In genomic region chr12:107585696-107586225, GRCm38 (mm10) we compare ENCODE assay signal across 23 mouse cellular contexts.
DNase-seq lines count a peak whose midpoint lies in the region; ATAC-seq lines count a peak whose summit lies in the region.
"Had no signal": no experiment of that assay in that cellular context is flagged by ENCODE, and none has a peak within 500 bp of the region (broad histone marks: within the 10 kb centered on the region; RNA-seq: fewer than 3 reads in every experiment).

No protein-coding gene starts in this region.

- H3K27me3 ChIP-seq in hindbrain, embryonic 11.5 days (ENCODE audit: control insufficient read depth, insufficient read depth, low read length), result no peaks in the 10 kb centered on the region
- no peaks in the 10 kb centered on the region for H3K27me3 ChIP-seq in hindbrain, embryonic 13.5 days
- no peaks in the 10 kb centered on the region for H3K27me3 ChIP-seq in midbrain, embryonic 14.5 days (ENCODE audit: control insufficient read depth, insufficient read depth, low read length)
- no peaks in the 10 kb centered on the region for H3K27me3 ChIP-seq in midbrain, embryonic 15.5 days (replicated peaks)
- H3K27me3 ChIP-seq: embryonic facial prominence, embryonic 12.5 days; intestine, embryonic 15.5 days; Patski had no signal

- H3K27ac ChIP-seq in hindbrain, embryonic 11.5 days (ENCODE audit: low read depth, low read length), result no peak overlapping the region
- no peak overlapping the region for H3K27ac ChIP-seq in hindbrain, embryonic 13.5 days
- H3K27ac ChIP-seq in midbrain, embryonic 14.5 days (replicated peaks; ENCODE audit: low read depth, low read length), result no peak overlapping the region
- H3K27ac ChIP-seq in midbrain, embryonic 15.5 days, result no peak overlapping the region
- H3K27ac ChIP-seq: embryonic facial prominence, embryonic 12.5 days; gastrocnemius, adult 2 months; heart, embryonic 10.5 days; intestine, embryonic 15.5 days had no signal

- H3K4me3 ChIP-seq in hindbrain, embryonic 11.5 days (ENCODE audit: low read depth, low read length), result no peak overlapping the region
- H3K4me3 ChIP-seq in hindbrain, embryonic 13.5 days, result no peak overlapping the region
- no peak overlapping the region for H3K4me3 ChIP-seq in midbrain, embryonic 14.5 days (replicated peaks; ENCODE audit: low read depth, low read length)
- H3K4me3 ChIP-seq in midbrain, embryonic 15.5 days, result no peak overlapping the region
- H3K4me3 ChIP-seq: embryonic facial prominence, embryonic 12.5 days; gastrocnemius, adult 2 months; heart, embryonic 10.5 days; intestine, embryonic 15.5 days had no signal

- no peaks in the 10 kb centered on the region for H3K36me3 ChIP-seq in hindbrain, embryonic 11.5 days (ENCODE audit: control insufficient read depth, insufficient read depth, low read length)
- no peaks in the 10 kb centered on the region for H3K36me3 ChIP-seq in hindbrain, embryonic 13.5 days
- no peaks in the 10 kb centered on the region for H3K36me3 ChIP-seq in midbrain, embryonic 14.5 days (ENCODE audit: control insufficient read depth, insufficient read depth, low read length)
- H3K36me3 ChIP-seq in midbrain, embryonic 15.5 days (replicated peaks), result no peaks in the 10 kb centered on the region
- H3K36me3 ChIP-seq: embryonic facial prominence, embryonic 12.5 days; heart, embryonic 10.5 days; intestine, embryonic 15.5 days had no signal

- WGBS in hindbrain, embryonic 11.5 days, result 64% methylated on average over 9 of the region's 9 CpGs
- WGBS in hindbrain, embryonic 13.5 days, result 42% methylated on average over 9 of the region's 9 CpGs
- 52% methylated on average over 9 of the region's 9 CpGs for WGBS in midbrain, embryonic 14.5 days
- 50% methylated on average over 9 of the region's 9 CpGs for WGBS in midbrain, embryonic 15.5 days

- DNase-seq in adrenal gland, adult 2 months, result peak; percentile 5
- DNase-seq in adrenal gland, postnatal 4 days (ENCODE audit: low spot score in 2 of 2), result no peak
- peak; percentile 10 for DNase-seq in hindbrain, embryonic 11.5 days (ENCODE audit: low spot score)
- DNase-seq in midbrain, embryonic 14.5 days, result peak; percentile 51
- peak; percentile 4 for DNase-seq in brain, adult 2 months (ENCODE audit: low read depth, low spot score)
- no peak for DNase-seq in testis, postnatal 10 days (ENCODE audit: low spot score)
- DNase-seq: adrenal gland, postnatal 14 days; cerebellum, adult 11-12 months; cerebellum, adult 9-10 months; cerebellum, postnatal 25 days; forebrain, postnatal 0 days; gastrocnemius, adult 2 months; gastrocnemius, postnatal 25 days; heart, postnatal 10 days; heart, postnatal 4 days; kidney, adult 18-20 months had no signal

- no peak overlapping the region for H3K4me2 ChIP-seq in hindbrain, embryonic 11.5 days (replicated peaks; ENCODE audit: low read depth, low read length)
- no peak overlapping the region for H3K4me2 ChIP-seq in hindbrain, embryonic 13.5 days
- H3K4me2 ChIP-seq in midbrain, embryonic 14.5 days (ENCODE audit: low read length), result no peak overlapping the region
- H3K4me2 ChIP-seq in midbrain, embryonic 15.5 days, result no peak overlapping the region
- H3K4me2 ChIP-seq: embryonic facial prominence, embryonic 12.5 days; intestine, embryonic 15.5 days had no signal

- H3K4me1 ChIP-seq in hindbrain, embryonic 11.5 days (replicated peaks; ENCODE audit: control insufficient read depth, insufficient read depth, low read length), result no peaks in the 10 kb centered on the region
- H3K4me1 ChIP-seq in hindbrain, embryonic 13.5 days (replicated peaks), result peaks cover 14% of the 10 kb centered on the region
- H3K4me1 ChIP-seq in midbrain, embryonic 14.5 days (ENCODE audit: control insufficient read depth, insufficient read depth, low read length), result no peaks in the 10 kb centered on the region; the same call in 1 of the 2 replicates
- peaks cover 5% of the 10 kb centered on the region; the same call in 1 of the 2 replicates for H3K4me1 ChIP-seq in midbrain, embryonic 15.5 days
- H3K4me1 ChIP-seq: heart, embryonic 10.5 days; intestine, embryonic 15.5 days had no signal

- no peak for ATAC-seq in hindbrain, embryonic 11.5 days (ENCODE audit: low FRiP score)
- no peak for ATAC-seq in hindbrain, embryonic 13.5 days (ENCODE audit: low FRiP score)
- ATAC-seq in midbrain, embryonic 14.5 days (ENCODE audit: low FRiP score, low TSS enrichment), result no peak
- ATAC-seq in midbrain, embryonic 15.5 days (replicated peaks), result no peak
- ATAC-seq: activated CD4-positive, CD25-positive, alpha-beta regulatory T cell, adult 4 months; forebrain, postnatal 0 days; intestine, embryonic 15.5 days; Patski had no signal

- no peak overlapping the region for H3K9ac ChIP-seq in hindbrain, embryonic 11.5 days (ENCODE audit: low read depth, low read length)
- no peak overlapping the region for H3K9ac ChIP-seq in hindbrain, embryonic 13.5 days
- no peak overlapping the region for H3K9ac ChIP-seq in midbrain, embryonic 14.5 days (replicated peaks; ENCODE audit: low read length)
- no peak overlapping the region for H3K9ac ChIP-seq in midbrain, embryonic 15.5 days
- H3K9ac ChIP-seq: embryonic facial prominence, embryonic 12.5 days; forebrain, postnatal 0 days; intestine, embryonic 15.5 days had no signal

- no peaks in the 10 kb centered on the region for H3K9me3 ChIP-seq in hindbrain, embryonic 11.5 days (ENCODE audit: control insufficient read depth, low read length)
- H3K9me3 ChIP-seq in hindbrain, embryonic 13.5 days, result no peaks in the 10 kb centered on the region
- H3K9me3 ChIP-seq in midbrain, embryonic 14.5 days (ENCODE audit: control insufficient read depth, low read length), result no peaks in the 10 kb centered on the region
- no peaks in the 10 kb centered on the region for H3K9me3 ChIP-seq in midbrain, embryonic 15.5 days
- H3K9me3 ChIP-seq: embryonic facial prominence, embryonic 12.5 days; heart, embryonic 10.5 days; intestine, embryonic 15.5 days had no signal

Comparison
In these comparisons a context has a peak if more than half of its experiments do, and no peak if none do; other contexts are left out.
1. DNase-seq: peak in adrenal gland, adult 2 months (single experiment), hindbrain, embryonic 11.5 days (single experiment), midbrain, embryonic 14.5 days (single experiment) and brain, adult 2 months (single experiment); none in adrenal gland, postnatal 4 days (0 of 2) and testis, postnatal 10 days (single experiment).